Mouse (Mus musculus) lung, postnatal 4 days (tissue): ENCODE measurements around the gene Tacc2.
A peak's percentile ranks its signal among the peaks of the same experiment; 100 is the strongest.
"Not testable (repeated sequence)": the region's sequence is repeated elsewhere in the genome, so short reads cannot be mapped to it uniquely, and the experiment has no call there.

Source experiments
- DNase-seq, 2 experiments: peaks; one replicate each; pipeline ENCODE4 v3.0.0; 2021

Tacc2 gene

GRCm38 (mm10) chr7:130654562-130654961 is 77.3 kb downstream of the Tacc2 start:
- DNase-seq = peak in 1 of 2 experiments; percentile 46

- DNase-seq = no peak
These were observed 79.7 kb downstream of the Tacc2 start for GRCm38 (mm10) chr7:130656965-130657364.

GRCm38 (mm10) chr7:130657751-130658150 is 80.5 kb downstream of the Tacc2 start:
- DNase-seq = peak; percentile 68 to 74

GRCm38 (mm10) chr7:130659129-130659528 is 81.9 kb downstream of the Tacc2 start:
- DNase-seq = no peak

- no peak for DNase-seq
These were observed 85.0 kb downstream of the Tacc2 start for GRCm38 (mm10) chr7:130662250-130662649.

- DNase-seq = no peak
These were observed 85.6 kb downstream of the Tacc2 start for GRCm38 (mm10) chr7:130662869-130663268.

GRCm38 (mm10) chr7:130664037-130664436 is 86.8 kb downstream of the Tacc2 start:
- no peak for DNase-seq

- no peak for DNase-seq
These were observed 87.4 kb downstream of the Tacc2 start for GRCm38 (mm10) chr7:130664629-130665028.

- DNase-seq = no peak
These were observed 88.1 kb downstream of the Tacc2 start for GRCm38 (mm10) chr7:130665358-130665757.

GRCm38 (mm10) chr7:130668013-130668412 is 90.8 kb downstream of the Tacc2 start:
- not testable (repeated sequence) for DNase-seq

GRCm38 (mm10) chr7:130668729-130669281 is 91.6 kb downstream of the Tacc2 start:
- DNase-seq = no peak

- peak in 1 of 2 experiments; percentile 45 for DNase-seq
These were observed 92.2 kb downstream of the Tacc2 start for GRCm38 (mm10) chr7:130669370-130669881.

- DNase-seq = peak in 1 of 2 experiments; percentile 48
These were observed 93.1 kb downstream of the Tacc2 start for GRCm38 (mm10) chr7:130670358-130670757.

- peak; percentile 51 to 59 for DNase-seq
These were observed 94.1 kb downstream of the Tacc2 start for GRCm38 (mm10) chr7:130671301-130671700.

- DNase-seq = peak in 1 of 2 experiments; percentile 63
These were observed 96.2 kb downstream of the Tacc2 start for GRCm38 (mm10) chr7:130673169-130674033.

GRCm38 (mm10) chr7:130674526-130674925 is 97.3 kb downstream of the Tacc2 start:
- DNase-seq = no peak

GRCm38 (mm10) chr7:130676885-130677540 is 99.8 kb downstream of the Tacc2 start:
- DNase-seq = no peak

- peak in 1 of 2 experiments; percentile 54 for DNase-seq
These were observed 100.5 kb downstream of the Tacc2 start for GRCm38 (mm10) chr7:130677541-130678274.

- DNase-seq = no peak
These were observed 101.2 kb downstream of the Tacc2 start for GRCm38 (mm10) chr7:130678414-130678813.

- DNase-seq = peak in 1 of 2 experiments; percentile 45
These were observed 104.6 kb downstream of the Tacc2 start for GRCm38 (mm10) chr7:130681798-130682197.

GRCm38 (mm10) chr7:130688601-130689000 is 111.4 kb downstream of the Tacc2 start:
- DNase-seq = no peak

- no peak for DNase-seq
These were observed 113.6 kb downstream of the Tacc2 start for GRCm38 (mm10) chr7:130690869-130691268.

- no peak for DNase-seq
These were observed 114.7 kb downstream of the Tacc2 start for GRCm38 (mm10) chr7:130691931-130692330.
